Mouse (Mus musculus) cortical plate, adult 2 months (tissue): ENCODE results near the gene Tpr.

Experiments used
- CTCF ChIP-seq: fragments of 200-500 bp; IDR thresholded peaks from 2 replicates; pipeline ENCODE4 v1.5.1; 2011; ENCODE audit warnings: mild to moderate bottlenecking, control low read depth, low read length; ENCODE audit not compliant: insufficient read depth; ENCODE audit errors: extremely low read depth
- POLR2A ChIP-seq: fragments of 200-500 bp; IDR thresholded peaks from 2 replicates; pipeline ENCODE4 v1.6.1; 2011; ENCODE audit warnings: mild to moderate bottlenecking, low read length, control low read depth; ENCODE audit not compliant: insufficient read depth; ENCODE audit errors: extremely low read depth

DNA sequence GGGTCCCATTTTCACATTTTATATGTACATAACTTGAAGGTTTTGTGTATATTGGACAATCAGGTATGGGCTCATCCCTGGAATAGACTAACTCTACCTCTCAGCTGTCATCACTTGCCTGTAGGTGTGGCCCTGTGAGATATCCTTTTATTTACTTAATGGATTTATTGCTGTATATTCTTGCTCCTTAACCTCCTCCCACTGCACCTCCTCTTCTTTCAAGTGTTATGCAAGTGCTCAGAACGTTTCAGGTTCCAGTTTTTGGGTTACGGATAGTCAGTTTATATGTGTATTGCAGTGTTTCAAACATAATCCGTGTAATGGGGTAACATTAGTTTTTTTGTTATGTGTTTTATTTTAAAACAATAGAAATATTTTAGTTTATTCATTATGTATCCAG, 46.0 kb downstream of the Tpr start:
- no peak for TF ChIP-seq POLR2A
- no peak for TF ChIP-seq CTCF
